Mouse (Mus musculus): Measurements from ENCODE around the gene Arhgap28.
"Not testable (repeated sequence)": the region's sequence is repeated elsewhere in the genome, so short reads cannot be mapped to it uniquely, and the experiment has no call there.

Arhgap28 gene

DNA sequence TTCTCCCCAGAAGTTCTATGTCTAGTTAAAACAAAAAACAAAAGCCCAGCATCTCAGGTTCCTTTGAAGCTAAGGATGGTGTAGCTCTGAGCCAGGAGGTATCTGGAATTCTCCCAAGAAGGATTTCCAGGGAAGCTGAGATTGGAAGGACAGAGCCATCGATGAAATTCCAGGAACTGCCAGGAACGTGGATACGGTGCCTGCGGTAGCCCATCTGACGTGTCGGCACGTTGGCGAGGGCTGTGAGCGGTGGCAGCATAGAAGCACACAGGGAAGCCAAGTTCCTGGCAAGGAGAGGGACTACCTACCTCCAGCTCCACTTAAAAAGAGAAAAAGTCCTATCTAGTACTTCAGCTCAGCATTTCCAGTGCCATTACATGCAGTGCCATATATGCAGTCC, 115.8 kb downstream of the Arhgap28 start:
- no peak for ATAC-seq (ENCODE audit: low TSS enrichment)

DNA sequence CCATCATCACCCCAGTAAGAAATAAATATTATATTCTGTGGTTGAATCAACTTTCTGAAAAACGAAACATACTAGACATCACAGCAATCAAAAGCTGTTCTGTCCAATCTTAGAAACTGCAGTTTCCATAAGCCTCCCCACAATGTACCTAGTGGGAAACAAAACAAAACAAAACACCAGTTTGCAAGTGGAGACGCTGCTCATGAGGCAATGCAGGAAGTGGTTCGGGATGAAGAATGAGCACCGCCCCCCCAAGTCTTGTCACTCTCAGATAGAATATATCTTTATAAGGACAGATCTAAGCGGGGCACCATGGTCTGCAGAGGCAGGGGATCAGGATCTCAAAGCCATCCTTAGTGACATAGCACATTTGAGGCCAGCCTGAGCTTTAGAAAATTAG, 117.6 kb downstream of the Arhgap28 start:
- no peak for ATAC-seq (ENCODE audit: low TSS enrichment)

DNA sequence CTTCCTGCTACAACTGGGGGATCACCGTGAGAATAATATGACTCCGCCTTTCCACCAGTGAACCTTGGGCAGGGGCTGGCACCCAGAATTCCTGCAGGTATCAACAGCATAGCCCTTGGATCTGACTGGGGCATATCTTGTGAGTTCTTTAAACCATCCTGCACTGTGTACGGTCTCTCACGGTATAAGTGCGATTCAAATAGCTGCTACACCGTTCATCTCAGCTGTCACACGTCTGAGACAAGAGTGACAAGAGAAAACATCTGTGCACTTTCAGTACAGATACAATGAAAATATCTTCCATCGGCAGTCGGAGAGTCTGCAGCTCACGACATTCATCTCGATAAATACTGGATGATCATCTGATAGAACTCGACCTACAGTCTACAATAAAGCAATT, 126.3 kb downstream of the Arhgap28 start:
- ATAC-seq (ENCODE audit: low TSS enrichment), result no peak

DNA sequence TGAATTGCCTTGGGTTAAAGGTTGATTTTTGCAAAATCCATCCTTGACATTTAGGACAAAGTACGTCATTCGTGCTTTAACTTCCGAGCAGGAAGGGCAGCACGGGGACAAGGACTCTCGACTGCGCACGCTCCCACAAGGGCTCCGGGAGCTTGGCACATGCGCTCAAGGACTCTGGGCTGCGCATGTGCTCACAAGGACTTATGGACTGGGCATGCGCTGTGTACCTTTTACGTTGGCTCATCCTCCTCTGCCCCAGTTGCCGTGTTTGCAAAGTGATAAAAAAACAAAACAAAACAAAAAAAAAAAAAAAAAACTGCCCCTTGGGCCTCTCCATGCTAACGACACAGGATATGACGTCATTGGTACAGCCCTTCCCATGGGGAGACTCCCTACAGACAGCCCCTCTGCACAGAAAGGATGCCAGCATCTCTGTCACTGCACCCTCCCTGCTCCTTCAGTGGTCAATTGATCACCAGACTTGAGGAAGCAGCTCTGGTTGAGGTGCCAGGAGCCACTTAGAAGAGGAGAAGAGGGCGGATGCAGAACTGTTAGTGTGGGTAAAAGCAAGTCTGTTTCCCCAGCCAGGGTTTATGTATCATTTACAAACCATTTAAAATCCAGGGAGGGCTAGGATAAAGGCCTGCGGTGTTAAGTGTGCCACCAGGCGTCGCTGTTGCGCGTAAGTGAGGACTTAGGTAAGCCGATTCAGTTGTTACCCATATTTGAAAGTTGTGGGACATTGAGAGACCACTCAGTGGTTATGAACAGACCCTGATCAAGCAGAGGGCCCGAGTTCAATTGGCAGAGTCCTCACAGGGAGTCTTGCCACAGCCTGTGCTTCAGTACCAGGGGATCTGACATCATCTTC, 134.0 kb downstream of the Arhgap28 start:
- ATAC-seq (ENCODE audit: low TSS enrichment), result peak; percentile 86

DNA sequence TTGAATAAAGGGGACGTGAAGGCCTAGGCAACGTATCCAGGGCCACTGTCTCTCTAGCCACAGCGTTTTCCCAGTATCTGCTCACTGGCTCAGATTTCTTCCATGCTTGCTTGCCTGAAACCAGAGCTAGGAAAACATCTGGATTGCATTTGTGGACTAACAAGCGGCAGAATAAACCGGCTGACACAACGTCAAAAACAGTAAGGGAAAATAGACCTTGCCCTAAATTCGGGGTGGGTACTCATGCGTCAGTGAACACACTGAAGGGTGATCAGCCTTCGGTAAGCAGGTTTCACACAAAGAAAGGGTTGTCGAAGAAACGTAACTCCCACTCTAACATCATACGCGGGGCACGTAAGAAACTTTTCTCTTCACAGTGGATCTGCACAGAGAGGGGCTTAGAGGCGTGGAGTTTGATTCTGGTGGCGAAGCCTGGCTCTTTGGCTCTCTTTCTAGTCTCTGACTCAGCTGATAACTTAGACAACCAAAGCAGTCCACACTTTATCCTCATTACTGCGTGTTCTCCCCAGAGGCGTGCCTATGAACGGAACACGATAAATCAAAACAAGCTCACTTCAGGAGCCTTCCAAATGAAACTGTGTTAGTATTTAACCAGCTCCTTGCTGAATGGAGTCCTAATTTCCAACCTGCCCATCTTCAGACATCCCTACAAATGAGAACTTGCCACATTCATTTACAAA, 137.2 kb downstream of the Arhgap28 start:
- no peak for ATAC-seq (ENCODE audit: low TSS enrichment)

DNA sequence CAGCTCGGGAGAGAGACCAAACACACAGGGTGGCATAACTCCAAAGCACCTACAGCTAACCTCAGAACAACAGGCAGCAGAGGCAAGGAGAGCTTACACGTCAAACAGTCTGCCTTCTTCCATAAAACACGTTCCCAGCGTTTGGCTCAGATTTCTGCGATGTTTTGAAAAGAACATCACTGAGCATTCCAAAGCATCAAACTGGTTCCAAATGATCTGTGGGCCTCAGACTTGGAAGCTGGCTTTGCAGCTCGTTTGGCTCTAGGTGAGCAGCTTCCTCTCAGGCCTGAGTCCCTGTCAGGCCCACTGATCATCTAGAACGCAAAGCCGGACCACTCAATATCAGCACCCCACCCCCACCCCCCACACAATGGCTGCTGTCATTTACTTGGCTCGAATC, 137.9 kb downstream of the Arhgap28 start:
- no peak for ATAC-seq (ENCODE audit: low TSS enrichment)

DNA sequence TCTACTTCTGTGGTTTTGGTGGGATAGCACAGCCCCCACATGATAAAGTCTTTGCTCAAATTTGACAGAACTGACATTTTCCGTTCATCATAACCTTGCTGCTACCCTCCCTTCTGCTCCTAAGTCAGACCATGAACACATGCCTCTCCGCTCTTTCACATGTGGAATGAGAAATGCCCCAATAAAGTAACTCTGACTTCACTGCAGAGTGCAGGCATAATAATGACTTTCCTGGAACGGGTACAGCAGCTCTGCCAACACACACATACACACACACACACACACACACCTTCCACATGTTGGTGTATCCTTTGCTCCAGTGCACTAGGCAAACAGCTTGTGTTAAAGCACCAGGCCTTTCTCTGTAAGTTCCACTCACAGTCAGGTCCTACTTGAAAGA, 139.0 kb downstream of the Arhgap28 start:
- no peak for ATAC-seq (ENCODE audit: low TSS enrichment)

DNA sequence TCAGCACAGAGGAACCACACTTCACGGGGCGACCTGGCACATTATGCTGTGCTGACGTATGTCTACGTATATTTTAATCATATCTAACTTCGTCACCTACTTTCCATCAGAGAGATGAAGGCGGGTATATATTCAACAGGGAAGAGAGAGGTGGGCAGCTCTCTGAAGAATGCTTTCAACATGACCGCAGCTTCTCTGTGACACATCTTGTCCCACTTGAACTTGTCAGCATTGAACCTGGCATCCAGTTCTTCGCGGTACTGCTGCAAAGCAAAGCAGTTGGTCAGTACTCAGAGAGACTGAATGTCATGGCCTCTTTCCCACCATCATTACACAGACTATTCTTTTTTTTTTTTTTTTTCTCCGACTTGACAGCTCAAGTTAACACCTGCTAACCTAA, 139.6 kb downstream of the Arhgap28 start:
- ATAC-seq (ENCODE audit: low TSS enrichment), result no peak

DNA sequence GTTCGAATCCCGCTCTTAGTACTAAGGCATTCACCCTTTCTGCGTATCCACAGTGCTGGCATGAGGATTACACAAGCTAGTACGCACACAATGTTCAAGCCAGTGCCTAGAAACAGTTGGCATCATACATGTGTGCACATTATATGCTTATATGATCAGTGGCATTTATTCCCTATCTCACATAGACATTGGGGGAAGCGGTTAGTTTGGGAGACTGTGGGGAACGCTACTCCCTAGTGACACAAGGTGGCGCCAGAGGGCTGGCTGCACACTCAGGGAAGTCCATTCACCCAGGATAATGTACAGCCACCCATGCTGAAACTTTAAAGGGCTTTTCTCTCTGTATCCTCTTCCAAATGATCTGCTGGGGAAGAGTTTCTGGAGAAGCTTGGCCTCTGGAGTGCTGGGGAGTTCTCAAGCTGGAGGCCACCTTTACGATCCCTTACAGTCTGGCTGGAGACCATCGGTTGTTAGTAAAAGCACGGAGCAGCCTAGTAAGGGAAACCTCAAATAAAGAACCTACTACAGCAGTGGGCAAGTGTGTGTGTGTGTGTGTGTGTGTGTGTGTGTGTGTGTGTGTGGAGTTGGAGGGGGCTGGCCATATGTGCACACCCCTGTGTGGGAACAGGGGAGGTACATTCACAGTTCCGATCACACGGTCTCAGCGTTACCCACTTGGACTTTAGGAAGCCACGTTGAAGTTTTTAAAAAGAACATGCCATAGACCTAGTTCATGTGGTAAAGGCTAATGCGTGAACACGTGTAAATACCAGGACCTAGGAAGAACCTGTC, 142.0 kb downstream of the Arhgap28 start:
- ATAC-seq (ENCODE audit: low TSS enrichment), result peak; percentile 93

DNA sequence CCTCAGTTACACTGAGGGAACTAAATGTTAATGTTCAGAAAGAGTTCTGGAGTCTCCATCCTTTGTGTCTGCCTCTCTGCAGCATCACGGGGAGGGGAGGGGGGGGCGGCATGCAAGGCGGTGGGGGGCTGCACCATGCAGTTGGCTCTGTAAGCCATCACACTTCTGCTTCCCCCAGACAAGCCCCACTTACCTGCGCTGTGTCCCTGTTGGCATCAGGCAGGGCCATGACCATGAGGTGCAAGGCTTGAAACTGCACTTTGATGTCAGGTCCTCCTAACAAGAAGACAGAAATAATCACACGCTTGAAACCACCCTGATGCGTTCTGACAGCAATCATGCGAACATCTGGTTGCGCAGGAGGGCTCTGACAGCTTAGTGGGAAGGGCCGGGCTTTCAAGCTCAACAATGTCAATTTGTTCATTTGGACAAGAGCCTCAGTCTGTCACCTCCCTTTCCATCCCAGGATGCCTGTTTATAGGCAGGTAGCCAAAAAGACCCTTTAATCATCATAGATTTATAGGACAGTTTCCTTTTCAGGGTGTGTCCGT, 142.8 kb downstream of the Arhgap28 start:
- ATAC-seq (ENCODE audit: low TSS enrichment), result no peak

DNA sequence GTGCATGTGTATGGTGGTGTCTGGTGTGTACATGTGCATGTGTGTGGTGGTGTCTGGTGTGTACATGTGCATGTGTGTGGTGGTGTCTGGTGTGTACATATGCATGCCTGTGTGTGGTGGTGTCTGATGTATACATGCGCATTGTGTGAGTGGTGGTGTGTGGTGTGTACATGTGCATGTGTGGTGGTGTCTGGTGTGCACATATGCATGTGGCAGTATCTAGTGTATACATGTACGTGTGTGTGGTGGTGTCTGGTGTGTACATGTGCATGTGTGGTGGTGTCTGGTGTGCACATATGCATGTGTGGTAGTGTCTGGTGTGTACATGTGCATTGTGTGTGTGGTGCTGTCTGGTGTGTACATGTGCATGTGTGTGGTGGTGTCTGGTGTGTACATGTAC, 162.4 kb downstream of the Arhgap28 start:
- not testable (repeated sequence) for ATAC-seq (ENCODE audit: low TSS enrichment)

DNA sequence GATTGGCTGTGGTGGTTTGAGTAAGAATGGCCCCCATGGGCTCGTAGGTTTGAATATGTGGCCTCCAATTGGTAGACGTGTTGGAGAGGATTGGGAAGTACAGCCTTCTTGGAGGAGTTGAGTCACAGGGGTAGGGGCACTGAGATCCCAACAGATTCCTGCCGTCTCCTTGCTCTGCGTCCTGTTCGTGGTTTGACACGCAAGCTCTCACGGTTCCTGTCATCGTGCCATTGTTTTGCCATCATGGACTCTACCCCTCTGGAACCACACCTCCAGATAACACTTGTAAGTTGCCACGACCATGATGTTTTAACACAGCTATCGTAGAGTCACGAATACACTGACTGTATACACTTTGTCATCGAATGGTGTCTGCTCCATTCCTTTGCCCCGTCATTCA, 165.0 kb downstream of the Arhgap28 start:
- no peak for ATAC-seq (ENCODE audit: low TSS enrichment)

DNA sequence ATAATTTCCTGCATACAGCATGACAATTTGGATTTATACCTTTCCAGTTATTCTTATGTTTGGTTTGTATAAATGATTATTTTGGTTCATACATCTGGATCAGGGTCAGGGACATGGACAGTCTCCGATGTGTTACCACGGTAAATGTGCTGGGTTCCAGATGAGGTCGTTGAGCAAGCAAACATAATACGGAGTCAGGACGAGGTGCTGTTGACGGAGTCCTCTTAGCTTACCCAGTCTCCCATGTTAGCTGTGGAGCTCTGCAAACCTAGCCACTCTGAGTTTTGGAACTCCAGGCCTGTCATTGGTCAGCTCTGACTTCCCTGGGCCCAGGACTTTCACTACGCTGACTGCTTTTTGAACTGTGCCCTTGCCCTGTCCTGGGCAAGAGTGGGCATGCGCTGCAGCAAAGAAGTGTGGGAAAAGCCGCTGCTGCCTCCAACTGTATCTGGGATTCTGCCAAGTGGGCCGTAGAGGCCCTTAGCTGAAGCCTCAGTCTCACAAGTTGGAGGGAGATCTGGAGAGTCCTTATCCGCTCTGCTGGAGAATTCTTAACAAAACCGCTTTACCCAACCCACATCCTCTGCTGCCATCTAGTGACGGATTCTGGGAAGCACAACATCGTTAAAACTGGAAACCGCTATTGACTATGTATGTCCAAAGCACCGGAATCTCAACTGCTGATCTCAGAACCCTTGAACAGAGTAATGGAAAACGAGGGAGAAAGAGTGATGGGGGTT, 166.4 kb downstream of the Arhgap28 start:
- ATAC-seq (ENCODE audit: low TSS enrichment), result peak; percentile 83

DNA sequence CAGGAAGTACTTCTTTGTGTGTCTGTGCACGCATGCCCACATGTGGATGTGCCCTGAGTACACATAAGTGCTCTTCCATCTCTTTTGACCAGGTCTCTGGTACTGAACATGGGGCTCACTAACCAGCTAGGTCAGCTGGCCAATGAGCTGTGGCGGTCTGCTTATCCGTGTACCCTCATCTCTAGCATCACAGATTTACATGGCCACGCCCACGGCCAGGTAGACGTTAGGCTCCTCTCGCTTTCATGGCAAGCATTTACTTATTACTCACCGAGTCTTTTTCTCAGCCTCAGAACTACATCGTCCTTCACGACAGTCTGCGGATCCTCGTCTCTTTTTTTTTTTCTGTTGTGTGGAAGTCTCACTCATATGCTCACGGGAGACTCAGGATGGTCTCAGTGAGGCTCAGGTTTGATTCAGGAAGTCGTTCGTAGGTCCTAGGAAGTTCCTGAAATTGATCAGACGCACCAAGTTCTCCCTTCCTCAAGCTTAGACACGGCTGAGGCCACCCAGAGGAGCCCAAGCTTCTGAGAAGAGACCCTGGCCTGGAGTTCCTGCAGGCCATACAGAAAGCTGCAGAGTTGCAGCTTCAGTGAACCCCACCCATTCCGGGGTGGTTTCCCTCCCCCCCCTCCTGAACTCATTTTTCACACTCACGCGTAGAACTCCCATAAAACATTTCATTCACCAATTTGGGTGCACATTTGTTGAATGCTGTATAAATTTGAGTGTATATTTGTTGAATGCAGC, 167.6 kb downstream of the Arhgap28 start:
- ATAC-seq (ENCODE audit: low TSS enrichment), result no peak

DNA sequence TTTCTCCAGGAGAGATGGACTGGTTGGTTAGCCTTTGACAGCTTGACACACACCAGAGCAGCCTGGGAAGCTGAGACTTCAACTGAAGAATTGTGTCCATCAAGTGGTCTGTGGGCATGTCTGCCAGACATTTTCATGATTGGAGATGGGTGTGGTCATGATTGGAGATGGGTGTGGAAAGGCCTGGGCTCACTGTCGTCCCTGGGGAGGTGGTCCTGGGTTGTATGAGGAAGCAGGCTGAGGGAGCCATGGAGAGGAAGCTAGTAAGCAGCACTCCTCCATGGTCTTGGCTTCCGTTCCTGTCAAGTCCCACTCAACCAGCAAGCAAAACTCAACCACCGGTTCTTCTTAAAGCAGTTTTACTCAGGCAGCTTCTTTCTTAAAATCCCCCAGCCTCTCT, 176.5 kb downstream of the Arhgap28 start:
- ATAC-seq (ENCODE audit: low TSS enrichment), result no peak

DNA sequence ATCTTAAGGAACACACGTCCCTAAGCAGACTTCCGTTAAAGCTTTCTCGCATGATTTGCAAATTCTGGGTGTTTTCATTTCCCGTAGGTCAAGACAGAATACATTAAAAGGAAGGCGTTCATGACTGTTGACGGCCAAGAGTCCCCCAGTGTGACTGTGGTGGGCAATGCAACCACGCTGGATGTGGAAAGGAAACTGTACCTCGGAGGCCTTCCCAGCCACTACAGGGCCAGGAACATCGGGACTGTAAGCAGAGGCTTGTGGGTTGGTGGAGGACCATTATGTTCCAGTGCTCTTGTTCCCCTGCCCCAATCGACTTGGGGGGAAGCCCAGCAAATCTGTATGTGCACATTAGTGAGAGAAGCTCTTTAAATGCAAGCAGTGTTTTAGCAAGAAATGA, 187.0 kb downstream of the Arhgap28 start:
- ATAC-seq (ENCODE audit: low TSS enrichment), result no peak

DNA sequence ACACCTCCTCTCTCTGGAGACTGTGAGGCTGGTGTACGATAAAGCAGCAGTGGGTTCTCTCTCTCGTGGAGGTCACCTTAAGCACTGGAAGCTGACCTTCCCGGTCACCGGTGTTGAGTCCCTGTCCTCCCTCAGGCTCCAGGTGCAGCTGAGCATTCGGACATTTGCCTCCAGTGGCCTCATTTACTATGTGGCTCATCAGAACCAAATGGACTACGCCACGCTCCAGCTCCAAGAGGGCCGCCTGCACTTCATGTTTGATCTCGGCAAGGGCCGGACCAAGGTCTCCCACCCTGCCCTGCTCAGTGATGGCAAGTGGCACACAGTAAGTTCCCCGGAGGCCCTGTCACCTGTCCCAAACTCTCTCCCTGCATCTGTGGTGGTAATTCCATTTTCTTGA, 188.2 kb downstream of the Arhgap28 start:
- ATAC-seq (ENCODE audit: low TSS enrichment), result no peak

DNA sequence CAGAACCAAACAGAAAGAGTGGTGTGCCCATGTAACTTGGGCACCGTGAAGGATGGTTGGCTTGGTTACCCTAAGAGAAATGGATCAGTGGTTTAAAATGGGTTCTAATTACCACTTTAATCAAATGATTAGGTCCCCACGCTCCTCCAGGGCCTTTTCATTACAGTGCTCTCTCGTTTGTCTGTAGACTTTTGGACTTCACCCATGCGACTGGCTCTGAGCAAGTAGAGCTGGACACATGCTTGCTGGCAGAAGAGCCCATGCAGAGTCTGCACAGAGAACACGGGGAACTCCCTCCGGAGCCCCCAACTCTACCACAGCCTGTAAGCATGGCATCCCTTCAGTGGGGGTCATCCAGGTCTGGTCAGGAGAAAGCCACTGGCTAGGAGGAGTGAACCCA, 190.3 kb downstream of the Arhgap28 start:
- no peak for ATAC-seq (ENCODE audit: low TSS enrichment)

DNA sequence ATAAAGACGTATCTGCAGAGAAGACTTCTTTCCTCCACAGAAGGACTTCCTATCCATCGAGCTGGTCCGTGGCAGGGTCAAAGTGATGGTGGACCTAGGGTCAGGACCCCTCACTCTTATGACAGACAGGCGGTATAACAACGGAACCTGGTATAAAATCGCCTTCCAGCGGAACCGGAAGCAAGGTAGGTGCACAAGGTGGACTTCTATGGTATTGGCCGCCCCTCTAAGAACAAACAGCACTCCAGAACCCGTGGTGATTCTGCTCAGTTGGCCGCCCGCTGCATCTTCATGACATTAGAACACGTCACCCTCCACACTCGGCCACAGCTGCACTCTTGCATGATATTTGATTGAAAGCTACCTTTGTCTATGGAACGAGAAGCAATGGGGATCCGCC, 194.7 kb downstream of the Arhgap28 start:
- no peak for ATAC-seq (ENCODE audit: low TSS enrichment)
